Mouse (Mus musculus) frontal cortex, postnatal 14 days (tissue): ENCODE results near the gene Olfr495.

Experiments
- DNase-seq, 2 experiments: peaks; one replicate each; pipeline ENCODE4 v3.0.0; 2022; ENCODE audit warnings: low spot score in 2 of 2

Gene Olfr495

GRCm38 (mm10) chr7:108392867-108393266 lies at the start of gene Olfr495:
Gene Olfr495 (plus strand): TSS chr7:108393167.
- no peak for DNase-seq

DNA sequence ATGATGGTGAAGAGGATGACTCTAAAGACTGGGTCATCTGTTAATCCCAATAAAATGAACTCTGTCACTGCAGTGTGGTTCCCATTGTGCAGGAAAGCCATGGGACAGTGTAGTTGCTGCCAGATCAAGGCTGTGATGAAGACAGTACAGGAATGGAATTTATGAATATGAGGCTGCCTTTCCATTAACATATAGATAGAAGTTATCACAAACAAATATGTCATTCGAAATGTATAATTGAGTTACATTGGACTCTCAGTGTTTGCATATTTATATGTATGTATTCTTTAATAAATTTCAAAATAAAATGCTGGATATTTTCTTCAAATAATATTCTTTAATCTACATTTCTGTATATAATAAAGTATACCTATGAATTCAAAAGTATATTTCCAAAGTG lies 46.1 kb upstream of the Olfr495 start, which contains the start of gene Olfr493:
Olfr493 (minus strand) TSS at position 101 of the 400 bp plus-strand sequence.
- no peak for DNase-seq

DNA sequence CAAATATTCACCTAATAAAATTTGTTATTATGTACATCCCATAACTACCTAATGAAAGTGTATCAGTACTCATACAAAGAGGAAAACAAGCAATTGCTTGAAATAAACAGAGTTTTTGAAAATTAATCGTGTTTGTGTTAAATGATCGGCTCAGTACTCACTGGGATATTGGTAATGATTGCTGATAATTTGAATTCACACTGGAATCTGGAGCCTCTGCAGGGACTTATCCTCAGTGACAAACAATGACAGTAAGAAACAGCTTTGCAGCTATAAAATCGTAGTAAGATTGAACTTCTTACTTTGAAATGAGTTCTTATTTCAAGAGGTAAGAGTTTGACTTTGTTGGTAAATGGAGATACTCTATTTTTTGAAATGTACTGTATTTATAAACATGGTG lies 27.9 kb upstream of the Olfr495 start, which contains the start of gene Olfr494:
Olfr494 (plus strand) TSS at position 301 of the 400 bp plus-strand sequence.
- no peak for DNase-seq

GRCm38 (mm10) chr7:108420121-108420520 lies 27.2 kb downstream of the Olfr495 start, which contains the start of gene Olfr497:
Gene Olfr497 (plus strand): TSS chr7:108420421.
- DNase-seq, result no peak
